8 mouse cellular contexts compared by ENCODE assay signal in the genomic region with DNA sequence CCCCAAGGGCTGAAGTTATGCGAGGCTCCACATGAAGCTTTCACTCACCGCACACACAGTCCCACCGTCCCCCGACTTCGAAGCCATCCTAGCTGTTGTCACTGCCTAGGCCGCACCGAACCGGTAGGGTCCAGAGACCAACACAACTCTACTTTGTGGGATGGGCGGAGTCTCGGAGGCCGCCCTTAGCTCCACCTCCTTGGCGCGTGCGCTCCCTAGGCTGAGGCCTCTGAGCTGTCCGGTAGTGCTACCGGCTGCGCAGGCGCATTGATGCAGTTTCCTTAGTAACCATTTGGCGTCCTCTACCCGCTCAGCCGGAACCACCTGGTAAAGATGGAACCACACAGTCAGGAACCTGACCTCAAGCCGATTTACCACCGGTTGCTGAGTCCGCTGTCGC. TPM values are rescaled to one million over a fixed set of nuclear protein-coding genes. Genes with fewer than 3 reads are reported as not detected.
DNase-seq lines count a peak whose midpoint lies in the region; ATAC-seq lines count a peak whose summit lies in the region.

A gene (minus strand): TSS at position 184 of the 400 bp plus-strand sequence.
A gene (plus strand): TSS at position 218 of the 400 bp plus-strand sequence.

- peak; percentile 97 for DNase-seq in CD4-positive helper T cell, adult 2 months (ENCODE audit: low read depth, low spot score)
- DNase-seq in brain, embryonic 18.5 days (ENCODE audit: low read depth, low spot score), result peak; percentile 76
- peak; percentile 99 for DNase-seq in kidney, postnatal 14 days
- peak; percentile 95 for DNase-seq in liver, embryonic 13.5 days
- peak; percentile 92 for DNase-seq in neural tube, embryonic 10.5 days (ENCODE audit: extremely low spot score, low spot score)

- H3K27me3 ChIP-seq in heart, embryonic 14.5 days (ENCODE audit: control insufficient read depth, insufficient read depth, low read length), result peaks cover 26% of the 10 kb centered on the region
- peaks cover 37% of the 10 kb centered on the region for H3K27me3 ChIP-seq in liver, embryonic 13.5 days
- peaks cover 17% of the 10 kb centered on the region for H3K27me3 ChIP-seq in stomach, embryonic 16.5 days (ENCODE audit: control insufficient read depth, insufficient read depth, low read length)

- H3K4me3 ChIP-seq in heart, embryonic 14.5 days (ENCODE audit: control insufficient read depth in 1 of 2, insufficient read depth in 1 of 2, low read depth in 1 of 2, low read length in 2 of 2), result peak within 1 kb of the TSS; percentile 54 to 79
- H3K4me3 ChIP-seq in liver, embryonic 13.5 days (replicated peaks), result peak within 1 kb of the TSS; percentile 74
- peak within 1 kb of the TSS; percentile 69 for H3K4me3 ChIP-seq in stomach, embryonic 16.5 days (replicated peaks; ENCODE audit: low read length)

- ATAC-seq in erythroid progenitor cell, adult 5-6 weeks (replicated peaks; ENCODE audit: low FRiP score, poor library complexity, severe bottlenecking), result peak; percentile 96
- ATAC-seq in heart, embryonic 14.5 days (ENCODE audit: insufficient number of reproducible peaks, insufficient read depth, low FRiP score, low read depth), result peak; percentile 96
- ATAC-seq in liver, embryonic 13.5 days (ENCODE audit: low read depth), result peak; percentile 99
- ATAC-seq in stomach, embryonic 16.5 days (ENCODE audit: insufficient read depth, low FRiP score), result peak; percentile 98

- peaks cover 3 to 11% of the 10 kb centered on the region in 2 experiments; a peak in 3 of 4 replicates for H3K4me1 ChIP-seq in heart, embryonic 14.5 days (ENCODE audit: control insufficient read depth in 2 of 2, insufficient read depth in 2 of 2, low read length in 2 of 2)
- peaks cover 56% of the 10 kb centered on the region for H3K4me1 ChIP-seq in liver, embryonic 13.5 days (replicated peaks)
- peaks cover 12% of the 10 kb centered on the region for H3K4me1 ChIP-seq in stomach, embryonic 16.5 days (ENCODE audit: control insufficient read depth, insufficient read depth, low read length)

- H3K36me3 ChIP-seq in heart, embryonic 14.5 days (ENCODE audit: control insufficient read depth, insufficient read depth, low read length), result 0 out of 2 replicates have a peak, but pooled peaks cover 2% of the 10 kb centered on the region
- peaks cover 5% of the 10 kb centered on the region; the same call in 1 of the 2 replicates for H3K36me3 ChIP-seq in liver, embryonic 13.5 days
- H3K36me3 ChIP-seq in stomach, embryonic 16.5 days (ENCODE audit: control insufficient read depth, insufficient read depth, low read length), result no peaks in the 10 kb centered on the region

- H3K27ac ChIP-seq in heart, embryonic 14.5 days (replicated peaks in 1 of 2; ENCODE audit: control insufficient read depth in 1 of 2, insufficient read depth in 1 of 2, low read depth in 2 of 2, low read length in 2 of 2), result 0 out of 4 replicates have a peak within 1 kb of the TSS, but pooled peaks have one; percentile 2 to 8
- peak within 1 kb of the TSS; percentile 80 for H3K27ac ChIP-seq in liver, embryonic 13.5 days
- peak within 1 kb of the TSS; percentile 61; the same call in 1 of the 2 replicates for H3K27ac ChIP-seq in stomach, embryonic 16.5 days (ENCODE audit: low read length)

- peak within 1 kb of the TSS; percentile 77 for H3K9ac ChIP-seq in heart, embryonic 14.5 days (ENCODE audit: low read length)
- peak within 1 kb of the TSS; percentile 84 for H3K9ac ChIP-seq in liver, embryonic 13.5 days
- peak within 1 kb of the TSS; percentile 86 for H3K9ac ChIP-seq in stomach, embryonic 16.5 days (ENCODE audit: low read length)

- no peaks in the 10 kb centered on the region for H3K9me3 ChIP-seq in heart, embryonic 14.5 days (ENCODE audit: control insufficient read depth, low read length)
- H3K9me3 ChIP-seq in liver, embryonic 13.5 days (replicated peaks), result no peaks in the 10 kb centered on the region
- no peaks in the 10 kb centered on the region for H3K9me3 ChIP-seq in stomach, embryonic 16.5 days (replicated peaks; ENCODE audit: control insufficient read depth, low read length)

- peak within 1 kb of the TSS; percentile 98 for H3K4me2 ChIP-seq in heart, embryonic 14.5 days (ENCODE audit: low read length)
- peak within 1 kb of the TSS; percentile 96 for H3K4me2 ChIP-seq in liver, embryonic 13.5 days
- peak within 1 kb of the TSS; percentile 95 for H3K4me2 ChIP-seq in stomach, embryonic 16.5 days (ENCODE audit: low read depth, low read length)

- whole genome bisulfite sequencing in heart, embryonic 14.5 days, result under 1% methylated on average over 25 of the region's 25 CpGs
- under 1% methylated on average over 25 of the region's 25 CpGs for WGBS in liver, embryonic 13.5 days (ENCODE audit: insufficient replicate concordance)
- WGBS in stomach, embryonic 16.5 days, result under 1% methylated on average over 25 of the region's 25 CpGs

RNA-seq across cellular contexts. Expression of the first gene that starts in this region (rescaled TPM):
- 30.2 and 74.6 TPM in 2 replicates for total RNA-seq in erythroid progenitor cell, adult 5-6 weeks (2015; ENCODE audit: low replicate concordance)
- 63.1 and 81.9 TPM in 2 replicates for total RNA-seq in erythroid progenitor cell, adult 5-6 weeks (2017; ENCODE audit: low replicate concordance)
- polyA plus RNA-seq in heart, embryonic 14.5 days (2014; fragmentation: Nextera tagmentation; extraction: Ambion mirVana), result 38.8 and 39.0 TPM in 2 replicates
- 40.7 and 41.2 TPM in 2 replicates for polyA plus RNA-seq in liver, embryonic 13.5 days (2015; fragmentation: Nextera tagmentation; extraction: Ambion mirVana)
- polyA plus RNA-seq in stomach, embryonic 16.5 days (2015; fragmentation: Nextera tagmentation; extraction: Ambion mirVana), result 56.6 and 60.3 TPM in 2 replicates

RNA-seq across cellular contexts. Expression of the second gene that starts in this region (rescaled TPM):
- not detected in 2 replicates for total RNA-seq in erythroid progenitor cell, adult 5-6 weeks (2015; ENCODE audit: low replicate concordance)
- not detected in 2 replicates for total RNA-seq in erythroid progenitor cell, adult 5-6 weeks (2017; ENCODE audit: low replicate concordance)
- polyA plus RNA-seq in heart, embryonic 14.5 days (2014; fragmentation: Nextera tagmentation; extraction: Ambion mirVana), result not detected in 2 replicates
- 0.06 TPM in 1 of 2 replicates, not detected in the other for polyA plus RNA-seq in liver, embryonic 13.5 days (2015; fragmentation: Nextera tagmentation; extraction: Ambion mirVana)
- polyA plus RNA-seq in stomach, embryonic 16.5 days (2015; fragmentation: Nextera tagmentation; extraction: Ambion mirVana), result 0.09 TPM in 1 of 2 replicates, not detected in the other

Comparison
In these comparisons a context has a peak if more than half of its experiments do, and no peak if none do; other contexts are left out.
1. Peak in every context shown above with its lines: DNase-seq, ATAC-seq, H3K4me3 ChIP-seq and H3K27ac ChIP-seq.
2. H3K27ac ChIP-seq: peak in every context shown above with its lines; median percentile 80 in liver, embryonic 13.5 days; 61 in stomach, embryonic 16.5 days; 5 in heart, embryonic 14.5 days.